Mouse (Mus musculus): ENCODE measurements around the gene Dnah17.

DNA sequence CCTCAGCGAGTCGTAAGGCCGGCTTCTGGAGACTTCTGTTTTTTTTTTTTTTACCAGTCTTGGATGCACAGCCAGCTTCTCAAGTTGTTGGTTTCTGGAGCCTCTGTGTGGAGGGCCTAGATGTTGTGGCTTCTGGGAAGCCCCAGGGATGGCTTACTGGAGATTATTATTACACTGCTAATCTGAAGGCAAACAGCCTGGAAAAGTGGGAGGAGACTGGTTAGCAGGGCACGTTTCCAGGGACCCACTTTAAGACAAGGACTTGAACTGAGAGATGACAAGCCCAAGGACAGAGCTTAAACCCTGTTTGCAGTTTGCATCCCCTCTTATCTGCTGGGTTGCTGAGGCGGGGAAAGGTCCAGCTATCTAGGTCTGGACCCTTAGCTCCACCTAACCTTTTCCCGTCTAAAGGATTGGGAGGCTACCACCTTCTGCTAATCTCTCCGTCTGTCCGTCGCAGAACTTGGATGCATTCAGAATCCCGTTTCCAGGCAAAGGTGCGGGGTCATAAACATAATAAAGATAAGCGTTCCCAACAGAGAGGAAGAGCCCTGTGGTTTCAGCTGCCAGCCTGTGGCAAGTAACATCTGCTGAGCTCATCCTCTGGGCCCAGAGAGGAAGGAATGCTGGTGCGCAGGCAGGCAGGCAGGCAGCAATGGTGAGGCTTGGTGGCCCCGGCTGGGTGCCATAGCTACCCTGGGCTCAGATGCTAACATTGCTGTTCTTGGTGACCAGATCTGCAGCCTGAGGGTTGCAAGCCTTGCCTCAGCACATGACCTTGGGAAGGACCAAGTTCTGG is 155.9 kb downstream of the Dnah17 start:
- TF ChIP-seq CTCF (conservative IDR thresholded peaks at IDR 0.05; ENCODE audit: low read length) (no peak), POU5F1 (IDR thresholded peaks at IDR 0.05; ENCODE audit: borderline replicate concordance, low read length) (no peak), NANOG (IDR thresholded peaks at IDR 0.05; ENCODE audit: borderline replicate concordance, low read length) (no peak)
